Mouse (Mus musculus) neural tube, embryonic 13.5 days (tissue): Measurements from ENCODE around the gene Ccnd3. TPM values are rescaled to one million over a fixed set of nuclear protein-coding genes. Genes with fewer than 3 reads are reported as not detected.

ENCODE experiments used
- ATAC-seq: fragments of 200-750 bp; cut with Nextera tagmentation; 2 replicates; pipeline ENCODE4 v1.8.0; 2017; ENCODE audit warnings: low read depth, mild to moderate bottlenecking, moderate TSS enrichment, moderate library complexity
- H3K27ac ChIP-seq: fragments of 300-500 bp; sonication (generic); replicated peaks from 2 replicates; pipeline ENCODE4 v1.5.1; 2015; ENCODE audit warnings: moderate library complexity, mild to moderate bottlenecking, inconsistent platforms
- H3K27me3 ChIP-seq: fragments of 300-500 bp; sonication (generic); 2 replicates; pipeline ENCODE4 v1.6.1; 2015; ENCODE audit warnings: mild to moderate bottlenecking, inconsistent platforms
- H3K36me3 ChIP-seq: fragments of 300-500 bp; sonication (generic); 2 replicates; pipeline ENCODE4 v1.6.1; 2015; ENCODE audit warnings: mild to moderate bottlenecking, inconsistent platforms
- H3K4me1 ChIP-seq: fragments of 300-500 bp; sonication (generic); replicated peaks from 2 replicates; pipeline ENCODE4 v1.6.1; 2015; ENCODE audit warnings: inconsistent platforms
- H3K4me2 ChIP-seq: fragments of 300-500 bp; sonication (generic); 2 replicates; pipeline ENCODE4 v1.6.1; 2015; ENCODE audit warnings: inconsistent platforms, mild to moderate bottlenecking, moderate library complexity
- H3K4me3 ChIP-seq: fragments of 300-500 bp; sonication (generic); 2 replicates; pipeline ENCODE4 v1.5.1; 2015; ENCODE audit warnings: mild to moderate bottlenecking, inconsistent platforms
- H3K9ac ChIP-seq: fragments of 300-500 bp; sonication (generic); 2 replicates; pipeline ENCODE4 v1.6.1; 2015; ENCODE audit warnings: moderate library complexity, mild to moderate bottlenecking, inconsistent platforms
- H3K9me3 ChIP-seq: fragments of 300-500 bp; sonication (generic); 2 replicates; pipeline ENCODE4 v1.6.1; 2016; ENCODE audit warnings: inconsistent platforms
- WGBS: fragments of 180-500 bp; shearing (Covaris S2); methylation state at CpG from one replicate; pipeline ENCODE4 v1.1.7; 2015; 5-methylcytosine and 5-hydroxymethylcytosine counted together
- polyA plus RNA-seq: library from polyadenylated mRNA; unstranded; fragments of >200 nt; fragmentation: Nextera tagmentation; extraction: Ambion mirVana; gene quantifications from 2 replicates; pipeline ENCODE4 v1.2.1, GENCODE M21; 2015

Gene Ccnd3
- polyA plus RNA-seq, 1 experiment from 2014 or later: 78.5 TPM

GRCm38 (mm10) chr17:47564612-47565011 is 59.8 kb downstream of the Ccnd3 start:
- no peak overlapping the region for H3K9ac ChIP-seq
- ATAC-seq: no peak
- no peaks in the 10 kb centered on the region for H3K36me3 ChIP-seq
- 89% methylated on average over 5 of the region's 5 CpGs for WGBS
- no peak overlapping the region for H3K4me3 ChIP-seq
- H3K4me1 ChIP-seq: peaks cover 4% of the 10 kb centered on the region; the same call in 1 of the 2 replicates
- no peaks in the 10 kb centered on the region for H3K9me3 ChIP-seq
- H3K27me3 ChIP-seq: no peaks in the 10 kb centered on the region
- no peak overlapping the region for H3K27ac ChIP-seq
- H3K4me2 ChIP-seq: no peak overlapping the region

- Histone ChIP-seq H3K36me3 (no peaks in the 10 kb centered on the region), H3K9me3 (no peaks in the 10 kb centered on the region), H3K27ac (no peak overlapping the region), H3K4me3 (no peak overlapping the region), H3K4me2 (no peak overlapping the region), H3K9ac (no peak overlapping the region), H3K4me1 (peaks cover 4% of the 10 kb centered on the region; the same call in 1 of the 2 replicates), H3K27me3 (no peaks in the 10 kb centered on the region)
- ATAC-seq: peak; percentile 65
- WGBS: 4% methylated on average over 2 of the region's 2 CpGs
Observed at GRCm38 (mm10) chr17:47566133-47566532, 61.3 kb downstream of the Ccnd3 start.

- 82% methylated on average over 3 of the region's 3 CpGs for WGBS
- Histone ChIP-seq H3K9ac (no peak overlapping the region), H3K27ac (no peak overlapping the region), H3K4me1 (peaks cover 4% of the 10 kb centered on the region; the same call in 1 of the 2 replicates), H3K4me3 (no peak overlapping the region), H3K36me3 (no peaks in the 10 kb centered on the region), H3K9me3 (no peaks in the 10 kb centered on the region), H3K4me2 (no peak overlapping the region), H3K27me3 (no peaks in the 10 kb centered on the region)
- ATAC-seq: no peak
Observed at GRCm38 (mm10) chr17:47567271-47567670, 62.4 kb downstream of the Ccnd3 start.

DNA sequence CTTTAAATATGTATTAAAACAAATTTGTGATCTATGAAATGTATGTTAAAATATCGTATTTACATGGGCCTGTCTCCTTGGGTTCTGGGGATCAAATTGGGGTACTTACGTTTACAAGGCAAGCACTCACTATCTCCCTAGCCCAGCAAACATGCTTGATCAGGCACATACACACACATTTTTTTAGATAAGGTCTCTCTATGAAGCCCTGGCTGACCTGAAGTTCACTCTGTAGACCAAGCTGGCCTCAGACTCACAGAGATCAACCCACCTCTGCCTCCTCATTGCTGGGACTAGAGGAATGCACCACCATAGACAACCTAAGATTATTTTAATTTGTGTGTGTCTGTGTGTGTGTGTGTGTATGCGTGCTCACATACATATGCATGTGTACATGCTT is 63.5 kb downstream of the Ccnd3 start:
- no peak for ATAC-seq
- Histone ChIP-seq H3K4me2 (no peak overlapping the region), H3K9ac (no peak overlapping the region), H3K36me3 (no peaks in the 10 kb centered on the region), H3K27ac (no peak overlapping the region), H3K4me1 (peaks cover 4% of the 10 kb centered on the region; the same call in 1 of the 2 replicates), H3K9me3 (no peaks in the 10 kb centered on the region), H3K27me3 (no peaks in the 10 kb centered on the region), H3K4me3 (no peak overlapping the region)
- 93% methylated on average over 3 of the region's 3 CpGs for WGBS

DNA sequence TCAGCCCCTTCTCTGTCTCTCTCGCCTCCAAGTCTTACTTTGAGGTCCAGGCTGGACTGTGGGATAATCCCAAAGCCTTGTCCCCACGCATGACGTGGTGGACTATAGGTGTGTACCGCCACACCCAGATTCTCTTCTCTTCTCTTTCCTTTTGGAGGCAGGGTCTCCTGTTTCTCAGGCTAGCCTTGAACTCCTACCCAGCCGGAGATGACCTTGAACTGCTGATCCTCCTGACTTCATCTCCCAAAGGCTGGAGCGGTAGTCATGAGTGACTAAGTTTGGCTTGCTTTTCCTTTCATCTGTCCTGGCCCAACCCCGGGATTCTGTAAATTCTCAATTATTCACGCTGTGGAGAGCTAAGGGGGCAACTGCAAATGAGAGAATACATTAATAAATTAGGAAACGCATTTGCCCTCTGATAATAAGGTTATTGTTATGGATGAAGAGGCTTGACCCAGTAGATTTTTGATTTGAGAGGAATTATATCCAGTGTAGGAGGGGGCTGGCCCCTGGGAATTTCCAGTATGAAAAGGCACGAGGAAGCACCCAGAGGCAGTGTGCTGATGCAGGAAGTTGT is 64.2 kb downstream of the Ccnd3 start:
- Histone ChIP-seq H3K4me3 (no peak overlapping the region), H3K9ac (no peak overlapping the region), H3K4me2 (no peak overlapping the region), H3K27me3 (no peaks in the 10 kb centered on the region), H3K27ac (no peak overlapping the region), H3K36me3 (no peaks in the 10 kb centered on the region), H3K4me1 (peaks cover 4% of the 10 kb centered on the region; the same call in 1 of the 2 replicates), H3K9me3 (no peaks in the 10 kb centered on the region)
- 47% methylated on average over 10 of the region's 10 CpGs for WGBS
- ATAC-seq: no peak

DNA sequence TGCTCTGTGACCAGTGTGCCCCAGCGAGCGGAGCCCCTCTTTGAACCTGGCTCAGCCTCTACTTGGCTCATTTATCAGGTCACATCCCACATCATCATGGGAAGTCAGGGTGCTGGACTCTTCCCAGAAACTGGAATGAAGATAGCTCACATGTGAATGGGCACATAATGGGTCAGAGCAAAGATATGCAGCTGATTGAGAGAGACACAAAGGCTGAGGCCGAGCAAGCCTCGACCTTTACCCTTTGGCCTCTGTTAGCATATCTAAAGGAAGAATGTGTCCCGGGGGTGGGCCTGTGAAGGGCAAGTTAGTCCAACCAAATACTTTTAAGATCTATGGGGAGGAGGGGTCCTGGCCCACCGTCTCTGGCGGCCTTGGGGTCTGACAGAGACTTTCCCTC is 66.8 kb downstream of the Ccnd3 start:
- H3K27ac ChIP-seq: no peak overlapping the region
- no peak overlapping the region for H3K9ac ChIP-seq
- no peak overlapping the region for H3K4me3 ChIP-seq
- no peak overlapping the region for H3K4me2 ChIP-seq
- H3K4me1 ChIP-seq: no peaks in the 10 kb centered on the region
- H3K27me3 ChIP-seq: no peaks in the 10 kb centered on the region
- H3K36me3 ChIP-seq: no peaks in the 10 kb centered on the region
- H3K9me3 ChIP-seq: no peaks in the 10 kb centered on the region
- 14% methylated on average over 7 of the region's 7 CpGs for WGBS
- no peak for ATAC-seq

DNA sequence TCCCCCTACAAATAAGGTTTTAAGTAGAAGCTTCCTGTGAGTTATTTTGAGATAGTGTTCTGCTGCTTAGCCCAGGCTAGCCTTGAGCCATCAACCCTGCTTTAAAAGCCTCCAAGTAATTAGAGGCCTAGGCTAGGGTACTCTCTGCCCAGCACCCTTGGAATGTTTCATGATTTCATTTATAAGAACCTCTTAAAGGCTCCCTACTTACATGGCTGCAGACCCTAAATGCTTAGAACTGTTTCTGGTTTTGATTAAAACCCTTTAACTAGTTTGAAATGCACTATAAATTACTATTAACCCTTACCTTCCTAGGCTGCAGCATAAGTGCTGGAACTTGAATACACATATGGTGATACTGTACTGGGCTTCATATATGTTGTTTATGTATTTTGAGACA is 67.6 kb downstream of the Ccnd3 start:
- H3K9ac ChIP-seq: no peak overlapping the region
- H3K4me2 ChIP-seq: no peak overlapping the region
- H3K36me3 ChIP-seq: no peaks in the 10 kb centered on the region
- no peak for ATAC-seq
- no peaks in the 10 kb centered on the region for H3K9me3 ChIP-seq
- H3K4me1 ChIP-seq: no peaks in the 10 kb centered on the region
- no peak overlapping the region for H3K4me3 ChIP-seq
- no peak overlapping the region for H3K27ac ChIP-seq
- H3K27me3 ChIP-seq: no peaks in the 10 kb centered on the region

DNA sequence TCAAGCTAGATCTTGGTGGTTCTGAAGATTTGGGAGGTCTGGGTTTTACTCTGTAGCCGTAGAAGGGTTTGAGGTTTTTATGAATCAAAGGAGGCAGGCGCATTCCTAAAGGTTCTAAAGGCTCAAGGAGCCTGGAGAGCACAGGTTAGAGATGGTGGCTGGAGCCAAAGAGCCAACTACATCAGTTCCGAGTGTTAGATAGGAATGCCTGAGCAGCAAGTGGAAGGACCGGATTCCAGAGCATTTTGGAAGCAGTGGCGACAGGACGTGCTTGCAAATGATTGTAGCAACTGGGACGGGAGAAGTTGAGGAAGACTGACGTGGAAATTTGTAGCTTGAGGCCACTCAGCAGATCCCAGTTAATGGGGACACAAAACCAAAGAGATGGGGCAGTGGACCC is 69.2 kb downstream of the Ccnd3 start:
- ATAC-seq: no peak
- 77% methylated on average over 8 of the region's 8 CpGs for WGBS
- Histone ChIP-seq H3K4me1 (no peaks in the 10 kb centered on the region), H3K27ac (no peak overlapping the region), H3K4me3 (no peak overlapping the region), H3K9me3 (no peaks in the 10 kb centered on the region), H3K9ac (no peak overlapping the region), H3K36me3 (no peaks in the 10 kb centered on the region), H3K4me2 (no peak overlapping the region), H3K27me3 (no peaks in the 10 kb centered on the region)

DNA sequence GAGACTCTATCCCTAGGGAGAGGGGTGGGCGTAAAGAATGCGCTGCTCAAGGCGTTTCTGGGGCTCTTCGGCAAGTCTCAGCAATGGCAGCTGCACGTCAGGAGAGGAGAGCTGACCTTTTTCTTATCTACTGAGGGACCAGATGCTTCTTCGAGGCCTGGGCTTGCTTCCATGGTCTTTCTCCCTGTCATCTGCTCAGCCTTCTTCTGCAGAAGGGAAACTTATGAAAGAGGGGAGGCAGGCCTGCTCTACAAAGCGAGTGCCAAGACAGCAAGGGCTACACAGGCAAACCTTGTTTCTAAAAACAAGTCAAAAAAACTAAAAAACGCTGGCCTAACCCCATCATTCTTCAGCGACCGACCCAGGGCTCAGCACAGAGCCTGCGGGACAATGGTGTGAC is 70.0 kb downstream of the Ccnd3 start:
- Histone ChIP-seq H3K4me3 (no peak overlapping the region), H3K4me2 (no peak overlapping the region), H3K4me1 (no peaks in the 10 kb centered on the region), H3K9ac (no peak overlapping the region), H3K36me3 (no peaks in the 10 kb centered on the region), H3K9me3 (no peaks in the 10 kb centered on the region), H3K27me3 (no peaks in the 10 kb centered on the region), H3K27ac (no peak overlapping the region)
- ATAC-seq: no peak
- WGBS: 85% methylated on average over 11 of the region's 11 CpGs

DNA sequence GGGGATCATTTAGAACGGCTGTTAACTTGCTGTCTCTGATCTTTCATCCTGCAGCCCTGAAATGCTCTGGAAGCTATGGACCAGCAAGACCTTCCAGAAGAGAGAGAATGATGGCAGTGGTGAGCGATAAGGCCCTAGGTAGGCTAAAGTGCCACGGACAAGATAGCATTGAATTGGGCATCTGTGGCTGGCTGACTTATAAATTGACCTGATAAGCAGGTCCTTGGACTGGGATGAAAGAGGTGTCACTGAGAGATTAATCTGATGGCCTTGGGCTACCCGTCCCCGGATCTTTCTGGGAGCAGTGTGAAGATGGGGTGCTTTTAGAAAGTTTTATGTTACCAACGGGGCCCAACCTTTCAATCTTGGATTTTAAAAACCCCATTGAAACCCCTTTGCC is 73.8 kb downstream of the Ccnd3 start:
- Histone ChIP-seq H3K36me3 (no peaks in the 10 kb centered on the region), H3K9ac (no peak overlapping the region), H3K4me2 (no peak overlapping the region), H3K27ac (no peak overlapping the region), H3K27me3 (no peaks in the 10 kb centered on the region), H3K4me3 (no peak overlapping the region), H3K4me1 (no peaks in the 10 kb centered on the region), H3K9me3 (no peaks in the 10 kb centered on the region)
- no peak for ATAC-seq
- 91% methylated on average over 6 of the region's 6 CpGs for whole genome bisulfite sequencing

DNA sequence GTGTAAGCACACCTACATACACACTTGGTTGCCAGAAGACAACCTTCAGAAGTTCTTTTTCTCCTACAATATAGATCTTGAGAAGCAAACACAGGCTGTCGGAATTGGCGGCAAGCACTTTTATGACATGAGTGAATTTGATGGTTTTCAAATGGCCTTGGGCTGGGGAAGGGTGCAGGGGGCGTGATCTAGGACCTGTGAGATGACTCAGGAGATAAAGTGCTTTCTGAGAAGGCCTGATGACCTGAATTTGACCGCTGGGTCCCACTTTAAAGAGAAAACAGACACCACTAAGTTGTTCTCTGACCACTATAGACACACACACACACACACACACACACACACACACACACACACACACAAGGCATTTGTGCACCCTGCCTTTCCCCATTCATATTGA is 76.1 kb downstream of the Ccnd3 start:
- no peak for ATAC-seq
- H3K4me2 ChIP-seq: no peak overlapping the region
- no peak overlapping the region for H3K4me3 ChIP-seq
- H3K27ac ChIP-seq: no peak overlapping the region
- H3K9ac ChIP-seq: no peak overlapping the region
- 91% methylated on average over 4 of the region's 4 CpGs for WGBS
- H3K36me3 ChIP-seq: no peaks in the 10 kb centered on the region
- H3K9me3 ChIP-seq: no peaks in the 10 kb centered on the region
- no peaks in the 10 kb centered on the region for H3K27me3 ChIP-seq
- H3K4me1 ChIP-seq: no peaks in the 10 kb centered on the region

GRCm38 (mm10) chr17:47588517-47588916 is 83.7 kb downstream of the Ccnd3 start:
- Histone ChIP-seq H3K9me3 (no peaks in the 10 kb centered on the region), H3K4me3 (no peak overlapping the region), H3K4me1 (0 out of 2 replicates have a peak, but pooled peaks cover 4% of the 10 kb centered on the region), H3K27me3 (no peaks in the 10 kb centered on the region; the same call in 1 of the 2 replicates), H3K36me3 (no peaks in the 10 kb centered on the region), H3K9ac (no peak overlapping the region), H3K27ac (no peak overlapping the region), H3K4me2 (no peak overlapping the region)
- no peak for ATAC-seq
- 87% methylated on average over 8 of the region's 8 CpGs for WGBS

DNA sequence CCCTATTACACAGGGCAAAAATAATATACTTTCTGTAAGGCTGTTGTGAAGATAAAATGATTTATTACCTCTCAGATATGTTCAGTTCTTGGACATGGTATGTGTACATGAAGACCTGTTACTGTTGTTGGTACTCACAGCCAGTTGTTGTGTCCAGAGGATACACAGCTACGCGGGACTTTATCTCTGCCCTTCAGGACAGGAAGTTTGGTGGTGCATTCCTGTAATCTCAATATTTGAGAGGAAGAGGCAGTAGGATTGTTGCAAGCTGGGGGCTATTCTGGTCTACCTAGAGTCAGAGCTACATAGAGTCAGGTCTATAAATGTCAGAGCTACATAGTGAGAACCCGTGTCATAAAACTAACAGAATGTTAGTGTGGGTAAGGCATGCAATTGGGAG is 86.2 kb downstream of the Ccnd3 start:
- H3K4me1 ChIP-seq: peaks cover 29% of the 10 kb centered on the region
- no peak overlapping the region for H3K4me3 ChIP-seq
- no peaks in the 10 kb centered on the region for H3K9me3 ChIP-seq
- WGBS: 89% methylated on average over 3 of the region's 3 CpGs
- no peak for ATAC-seq
- H3K27me3 ChIP-seq: no peaks in the 10 kb centered on the region; the same call in 1 of the 2 replicates
- H3K27ac ChIP-seq: no peak overlapping the region
- no peak overlapping the region for H3K4me2 ChIP-seq
- no peak overlapping the region for H3K9ac ChIP-seq
- H3K36me3 ChIP-seq: no peaks in the 10 kb centered on the region
